Mouse (Mus musculus) heart, adult 11 months (tissue): ENCODE data around the gene Thap12.

Source experiments
- DNase-seq: peaks from one replicate; pipeline ENCODE4 v3.0.0; 2022

Thap12 gene

GRCm38 (mm10) chr7:98767261-98767660 lies 64.4 kb downstream of the Thap12 start:
- DNase-seq: peak; percentile 94
